Mouse (Mus musculus): ENCODE data around the gene Dennd6a. TPM values are rescaled to one million over a fixed set of nuclear protein-coding genes. Genes with fewer than 3 reads are reported as not detected.
"Not testable (repeated sequence)": the region's sequence is repeated elsewhere in the genome, so short reads cannot be mapped to it uniquely, and the experiment has no call there.

Dennd6a gene
- 35.1 and 42.1 TPM in 2 replicates for polyA plus RNA-seq (2014; fragmentation: Nextera tagmentation; extraction: Ambion mirVana)

- not testable (repeated sequence) for ATAC-seq (replicated peaks; ENCODE audit: insufficient number of reproducible peaks, low FRiP score, low TSS enrichment, low read depth); H3K36me3 ChIP-seq (replicated peaks; ENCODE audit: control insufficient read depth, insufficient read depth, low read depth, low read length); DNase-seq (ENCODE audit: low spot score); H3K9me3 ChIP-seq (replicated peaks; ENCODE audit: control insufficient read depth, low read length); H3K27ac ChIP-seq (replicated peaks; ENCODE audit: low read depth, low read length); H3K4me1 ChIP-seq (ENCODE audit: control insufficient read depth, insufficient read depth, low read length); H3K9ac ChIP-seq (replicated peaks; ENCODE audit: low read length); H3K4me3 ChIP-seq (ENCODE audit: low read depth, low read length); H3K27me3 ChIP-seq (ENCODE audit: control insufficient read depth, insufficient read depth, low read length); H3K4me2 ChIP-seq (ENCODE audit: low read depth, low read length)
- 79% methylated on average over 5 of the region's 5 CpGs for WGBS
These were observed at the start of gene Dennd6a for GRCm38 (mm10) chr14:26573556-26573955. Gene Dennd6a (plus strand): TSS chr14:26573856.

GRCm38 (mm10) chr14:26525955-26526354, 47.7 kb upstream of the Dennd6a start:
- H3K36me3 ChIP-seq (replicated peaks; ENCODE audit: control insufficient read depth, insufficient read depth, low read depth, low read length): no peaks in the 10 kb centered on the region
- H3K27me3 ChIP-seq (ENCODE audit: control insufficient read depth, insufficient read depth, low read length): no peaks in the 10 kb centered on the region
- H3K9ac ChIP-seq (replicated peaks; ENCODE audit: low read length): no peak overlapping the region
- H3K4me3 ChIP-seq (ENCODE audit: low read depth, low read length): no peak overlapping the region
- ATAC-seq (replicated peaks; ENCODE audit: insufficient number of reproducible peaks, low FRiP score, low TSS enrichment, low read depth): no peak
- no peak overlapping the region for H3K27ac ChIP-seq (replicated peaks; ENCODE audit: low read depth, low read length)
- 48% methylated on average over 3 of the region's 3 CpGs for WGBS
- H3K4me1 ChIP-seq (ENCODE audit: control insufficient read depth, insufficient read depth, low read length): no peaks in the 10 kb centered on the region; the same call in 1 of the 2 replicates
- H3K9me3 ChIP-seq (replicated peaks; ENCODE audit: control insufficient read depth, low read length): no peaks in the 10 kb centered on the region
- no peak for DNase-seq (ENCODE audit: low spot score)
- H3K4me2 ChIP-seq (ENCODE audit: low read depth, low read length): no peak overlapping the region

GRCm38 (mm10) chr14:26528296-26528695, 45.4 kb upstream of the Dennd6a start:
- no peak for ATAC-seq (replicated peaks; ENCODE audit: insufficient number of reproducible peaks, low FRiP score, low TSS enrichment, low read depth)
- no peak overlapping the region for H3K9ac ChIP-seq (replicated peaks; ENCODE audit: low read length)
- H3K36me3 ChIP-seq (replicated peaks; ENCODE audit: control insufficient read depth, insufficient read depth, low read depth, low read length): no peaks in the 10 kb centered on the region
- H3K27ac ChIP-seq (replicated peaks; ENCODE audit: low read depth, low read length): no peak overlapping the region
- no peak overlapping the region for H3K4me3 ChIP-seq (ENCODE audit: low read depth, low read length)
- 85% methylated on average over 2 of the region's 2 CpGs for WGBS
- no peaks in the 10 kb centered on the region; the same call in 1 of the 2 replicates for H3K4me1 ChIP-seq (ENCODE audit: control insufficient read depth, insufficient read depth, low read length)
- no peaks in the 10 kb centered on the region for H3K27me3 ChIP-seq (ENCODE audit: control insufficient read depth, insufficient read depth, low read length)
- no peak for DNase-seq (ENCODE audit: low spot score)
- no peaks in the 10 kb centered on the region for H3K9me3 ChIP-seq (replicated peaks; ENCODE audit: control insufficient read depth, low read length)
- H3K4me2 ChIP-seq (ENCODE audit: low read depth, low read length): no peak overlapping the region

- WGBS: 81% methylated on average over 7 of the region's 7 CpGs
- no peaks in the 10 kb centered on the region for H3K36me3 ChIP-seq (replicated peaks; ENCODE audit: control insufficient read depth, insufficient read depth, low read depth, low read length)
- H3K27me3 ChIP-seq (ENCODE audit: control insufficient read depth, insufficient read depth, low read length): no peaks in the 10 kb centered on the region
- no peak overlapping the region for H3K27ac ChIP-seq (replicated peaks; ENCODE audit: low read depth, low read length)
- H3K4me2 ChIP-seq (ENCODE audit: low read depth, low read length): no peak overlapping the region
- ATAC-seq (replicated peaks; ENCODE audit: insufficient number of reproducible peaks, low FRiP score, low TSS enrichment, low read depth): no peak
- no peaks in the 10 kb centered on the region; the same call in 1 of the 2 replicates for H3K4me1 ChIP-seq (ENCODE audit: control insufficient read depth, insufficient read depth, low read length)
- no peak overlapping the region for H3K4me3 ChIP-seq (ENCODE audit: low read depth, low read length)
- H3K9ac ChIP-seq (replicated peaks; ENCODE audit: low read length): no peak overlapping the region
- no peaks in the 10 kb centered on the region for H3K9me3 ChIP-seq (replicated peaks; ENCODE audit: control insufficient read depth, low read length)
- no peak for DNase-seq (ENCODE audit: low spot score)
These were observed 43.3 kb upstream of the Dennd6a start for GRCm38 (mm10) chr14:26530350-26530749.

GRCm38 (mm10) chr14:26531410-26532313, 42.0 kb upstream of the Dennd6a start:
- Histone ChIP-seq H3K9me3 (replicated peaks; ENCODE audit: control insufficient read depth, low read length) (no peaks in the 10 kb centered on the region), H3K4me2 (ENCODE audit: low read depth, low read length) (no peak overlapping the region), H3K4me3 (ENCODE audit: low read depth, low read length) (no peak overlapping the region)

GRCm38 (mm10) chr14:26532752-26533151, 40.9 kb upstream of the Dennd6a start:
- no peak for ATAC-seq (replicated peaks; ENCODE audit: insufficient number of reproducible peaks, low FRiP score, low TSS enrichment, low read depth)
- Histone ChIP-seq H3K27ac (replicated peaks; ENCODE audit: low read depth, low read length) (no peak overlapping the region), H3K4me2 (ENCODE audit: low read depth, low read length) (peak overlapping the region; percentile 82), H3K27me3 (ENCODE audit: control insufficient read depth, insufficient read depth, low read length) (no peaks in the 10 kb centered on the region), H3K36me3 (replicated peaks; ENCODE audit: control insufficient read depth, insufficient read depth, low read depth, low read length) (no peaks in the 10 kb centered on the region), H3K9me3 (replicated peaks; ENCODE audit: control insufficient read depth, low read length) (no peaks in the 10 kb centered on the region), H3K4me3 (ENCODE audit: low read depth, low read length) (peak overlapping the region; percentile 95), H3K9ac (replicated peaks; ENCODE audit: low read length) (no peak overlapping the region), H3K4me1 (ENCODE audit: control insufficient read depth, insufficient read depth, low read length) (no peaks in the 10 kb centered on the region; the same call in 1 of the 2 replicates)
- 51% methylated on average over 9 of the region's 9 CpGs for WGBS
- no peak for DNase-seq (ENCODE audit: low spot score)

More at GRCm38 (mm10) chr14:26531410-26532313, 42.0 kb upstream of the Dennd6a start:
- Histone ChIP-seq H3K4me1 (ENCODE audit: control insufficient read depth, insufficient read depth, low read length) (no peaks in the 10 kb centered on the region; the same call in 1 of the 2 replicates), H3K27ac (replicated peaks; ENCODE audit: low read depth, low read length) (no peak overlapping the region), H3K9ac (replicated peaks; ENCODE audit: low read length) (no peak overlapping the region), H3K27me3 (ENCODE audit: control insufficient read depth, insufficient read depth, low read length) (no peaks in the 10 kb centered on the region), H3K36me3 (replicated peaks; ENCODE audit: control insufficient read depth, insufficient read depth, low read depth, low read length) (no peaks in the 10 kb centered on the region)
- no peak for ATAC-seq (replicated peaks; ENCODE audit: insufficient number of reproducible peaks, low FRiP score, low TSS enrichment, low read depth)
- WGBS: 80% methylated on average over 10 of the region's 10 CpGs
- no peak for DNase-seq (ENCODE audit: low spot score)

GRCm38 (mm10) chr14:26533267-26533666, 40.4 kb upstream of the Dennd6a start:
- 18% methylated on average over 19 of the region's 19 CpGs for WGBS
- H3K27ac ChIP-seq (replicated peaks; ENCODE audit: low read depth, low read length): no peak overlapping the region
- no peaks in the 10 kb centered on the region for H3K9me3 ChIP-seq (replicated peaks; ENCODE audit: control insufficient read depth, low read length)
- H3K4me1 ChIP-seq (ENCODE audit: control insufficient read depth, insufficient read depth, low read length): no peaks in the 10 kb centered on the region; the same call in 1 of the 2 replicates
- H3K9ac ChIP-seq (replicated peaks; ENCODE audit: low read length): peak overlapping the region; percentile 90
- peak overlapping the region; percentile 82 for H3K4me2 ChIP-seq (ENCODE audit: low read depth, low read length)
- no peaks in the 10 kb centered on the region for H3K36me3 ChIP-seq (replicated peaks; ENCODE audit: control insufficient read depth, insufficient read depth, low read depth, low read length)
- no peak for DNase-seq (ENCODE audit: low spot score)
- H3K27me3 ChIP-seq (ENCODE audit: control insufficient read depth, insufficient read depth, low read length): no peaks in the 10 kb centered on the region
- H3K4me3 ChIP-seq (ENCODE audit: low read depth, low read length): peak overlapping the region; percentile 95
- no peak for ATAC-seq (replicated peaks; ENCODE audit: insufficient number of reproducible peaks, low FRiP score, low TSS enrichment, low read depth)
